Mouse (Mus musculus) MEL (cell line): ENCODE measurements around the gene Apobec3. TPM values are rescaled to one million over a fixed set of nuclear protein-coding genes. Genes with fewer than 3 reads are reported as not detected.

Source experiments
- DNase-seq: peaks from one replicate; pipeline ENCODE4 v3.0.0; 2011; ENCODE audit warnings: low read depth, low spot score
- H3K27ac ChIP-seq: 2 replicates; pipeline ENCODE4 v1.5.1; 2012; ENCODE audit warnings: low read depth, mild to moderate bottlenecking, control low read depth, low read length, moderate library complexity; ENCODE audit not compliant: control insufficient read depth
- H3K27me3 ChIP-seq, 2 experiments: fragments of 150-350 bp in 1 of 2; sonication (generic) in 1 of 2; 2 replicates each; pipeline ENCODE4 v1.6.1; 2012; ENCODE audit warnings: low read length in 2 of 2, mild to moderate bottlenecking in 2 of 2, improper control_type of control experiment in 1 of 2, moderate library complexity in 1 of 2; ENCODE audit not compliant: insufficient read depth in 2 of 2, control insufficient read depth in 1 of 2
- H3K36me3 ChIP-seq, 2 experiments: 2 replicates each; pipeline ENCODE4 v1.6.1; 2012 to 2014; ENCODE audit warnings: low read length in 2 of 2, improper control_type of control experiment in 1 of 2, inconsistent platforms in 1 of 2, mild to moderate bottlenecking in 1 of 2; ENCODE audit not compliant: insufficient read depth in 2 of 2, control insufficient read depth in 1 of 2
- H3K4me1 ChIP-seq, 2 experiments: fragments of 150-350 bp in 1 of 2; sonication (generic) in 1 of 2; 2 replicates each; pipeline ENCODE4 v1.6.1; 2012; ENCODE audit warnings: low read length in 2 of 2, improper control_type of control experiment in 1 of 2, mild to moderate bottlenecking in 1 of 2; ENCODE audit not compliant: insufficient read depth in 2 of 2, control insufficient read depth in 1 of 2
- H3K4me3 ChIP-seq, 2 experiments: fragments of 150-350 bp in 1 of 2; sonication (generic) in 1 of 2; 2 replicates each; pipeline ENCODE4 v1.5.1; 2012; ENCODE audit warnings: low read depth in 2 of 2, low read length in 2 of 2, mild to moderate bottlenecking in 2 of 2, moderate library complexity in 2 of 2, control low read depth in 1 of 2, improper control_type of control experiment in 1 of 2; ENCODE audit not compliant: control insufficient read depth in 1 of 2, insufficient read depth in 1 of 2
- H3K79me2 ChIP-seq: 2 replicates; pipeline ENCODE4 v1.6.1; 2012; ENCODE audit warnings: mild to moderate bottlenecking, low read length, moderate library complexity; ENCODE audit not compliant: control insufficient read depth, poor library complexity, insufficient read depth
- H3K9ac ChIP-seq: 2 replicates; pipeline ENCODE4 v1.6.1; 2012; ENCODE audit warnings: low read depth, mild to moderate bottlenecking, control low read depth, low read length, moderate library complexity; ENCODE audit not compliant: control insufficient read depth, poor library complexity, severe bottlenecking
- H3K9me3 ChIP-seq: fragments of 150-350 bp; sonication (generic); replicated peaks from 2 replicates; pipeline ENCODE4 v1.6.1; 2012; ENCODE audit warnings: mild to moderate bottlenecking, low read length, improper control_type of control experiment, moderate library complexity; ENCODE audit not compliant: insufficient read depth
- CHD1 ChIP-seq: IDR thresholded peaks from 2 replicates; pipeline ENCODE4 v1.6.1; 2012; ENCODE audit warnings: low read depth, mild to moderate bottlenecking, inconsistent platforms, low read length, improper control_type of control experiment
- CHD2 ChIP-seq: IDR thresholded peaks from 2 replicates; pipeline ENCODE4 v1.6.1; 2011; ENCODE audit warnings: low read length, improper control_type of control experiment
- CTCF ChIP-seq, 3 experiments: IDR thresholded peaks in 2 of 3; conservative IDR thresholded peaks in 1 of 3; 2 replicates each; pipeline ENCODE4 v1.5.1; 2011 to 2012; ENCODE audit warnings: low read length in 3 of 3, low read depth in 2 of 3, mild to moderate bottlenecking in 2 of 3, improper control_type of control experiment in 1 of 3, inconsistent platforms in 1 of 3, mixed read lengths in 1 of 3, moderate library complexity in 1 of 3; ENCODE audit not compliant: control insufficient read depth in 1 of 3, insufficient read depth in 1 of 3, poor library complexity in 1 of 3, severe bottlenecking in 1 of 3
- E2F4 ChIP-seq: IDR thresholded peaks from 2 replicates; pipeline ENCODE4 v1.6.1; 2011; ENCODE audit warnings: low read depth, low read length, improper control_type of control experiment, borderline replicate concordance
- ETS1 ChIP-seq: IDR thresholded peaks from 2 replicates; pipeline ENCODE4 v1.6.1; 2012; ENCODE audit warnings: low read depth, mild to moderate bottlenecking, inconsistent platforms, low read length, improper control_type of control experiment, moderate library complexity
- GABPA ChIP-seq: IDR thresholded peaks from 2 replicates; pipeline ENCODE4 v1.6.1; 2012; ENCODE audit warnings: low read depth, mild to moderate bottlenecking, inconsistent platforms, low read length, improper control_type of control experiment, moderate library complexity
- KAT2A ChIP-seq: conservative IDR thresholded peaks from 2 replicates; pipeline ENCODE4 v1.6.1; 2012; ENCODE audit warnings: low read depth, low read length, improper control_type of control experiment, inconsistent platforms
- MAFK ChIP-seq: IDR thresholded peaks from 2 replicates; pipeline ENCODE4 v1.6.1; 2011; ENCODE audit warnings: low read depth, mild to moderate bottlenecking, low read length, improper control_type of control experiment, borderline replicate concordance
- MAX ChIP-seq: IDR thresholded peaks from 2 replicates; pipeline ENCODE4 v1.6.1; 2011; ENCODE audit warnings: low read length, improper control_type of control experiment
- MAZ ChIP-seq: IDR thresholded peaks from 2 replicates; pipeline ENCODE4 v1.6.1; 2012; ENCODE audit warnings: low read depth, mild to moderate bottlenecking, inconsistent platforms, low read length, improper control_type of control experiment
- MEF2A ChIP-seq: IDR thresholded peaks from 2 replicates; pipeline ENCODE4 v1.6.1; 2014; ENCODE audit warnings: low read depth, mild to moderate bottlenecking, inconsistent platforms, low read length, improper control_type of control experiment; ENCODE audit not compliant: poor library complexity, insufficient replicate concordance, severe bottlenecking; ENCODE audit errors: extremely low read depth
- NELFE ChIP-seq: IDR thresholded peaks from 2 replicates; pipeline ENCODE4 v1.6.1; 2011; ENCODE audit warnings: low read depth, low read length, improper control_type of control experiment
- NRF1 ChIP-seq: IDR thresholded peaks from 2 replicates; pipeline ENCODE4 v1.6.1; 2014; ENCODE audit warnings: low read depth, mild to moderate bottlenecking, inconsistent platforms, low read length, improper control_type of control experiment, moderate library complexity; ENCODE audit not compliant: poor library complexity, insufficient read depth, severe bottlenecking
- POLR2A ChIP-seq, 2 experiments: IDR thresholded peaks; 2 replicates each; pipeline ENCODE4 v1.6.1; 2011 to 2012; ENCODE audit warnings: low read length in 2 of 2, mild to moderate bottlenecking in 2 of 2, control low read depth in 1 of 2, improper control_type of control experiment in 1 of 2, low read depth in 1 of 2, moderate library complexity in 1 of 2; ENCODE audit not compliant: control insufficient read depth in 1 of 2, insufficient read depth in 1 of 2, poor library complexity in 1 of 2
- POLR2AphosphoS2 ChIP-seq: IDR thresholded peaks from 2 replicates; pipeline ENCODE4 v1.6.1; 2011; ENCODE audit warnings: low read length, improper control_type of control experiment
- POLR2AphosphoS5 ChIP-seq: IDR thresholded peaks from 2 replicates; pipeline ENCODE4 v1.6.1; 2012; ENCODE audit warnings: low read depth, borderline replicate concordance, mild to moderate bottlenecking, inconsistent platforms, low read length, moderate library complexity, mixed read lengths
- SMC3 ChIP-seq: IDR thresholded peaks from 2 replicates; pipeline ENCODE4 v1.6.1; 2011; ENCODE audit warnings: low read depth, low read length, improper control_type of control experiment
- TAL1 ChIP-seq: IDR thresholded peaks from 2 replicates; pipeline ENCODE4 v1.6.1; 2012; ENCODE audit warnings: mild to moderate bottlenecking, inconsistent platforms, low read length, moderate library complexity, mixed read lengths
- TCF12 ChIP-seq: IDR thresholded peaks from 2 replicates; pipeline ENCODE4 v1.6.1; 2014; ENCODE audit warnings: low read depth, mild to moderate bottlenecking, inconsistent platforms, low read length, improper control_type of control experiment, moderate library complexity
- ZKSCAN1 ChIP-seq: IDR thresholded peaks from 2 replicates; pipeline ENCODE4 v1.6.1; 2012; ENCODE audit warnings: low read depth, mild to moderate bottlenecking, inconsistent platforms, low read length, improper control_type of control experiment, moderate library complexity
- ZMIZ1 ChIP-seq: IDR thresholded peaks from 2 replicates; pipeline ENCODE4 v1.6.1; 2012; ENCODE audit warnings: low read depth, mild to moderate bottlenecking, inconsistent platforms, low read length, improper control_type of control experiment, moderate library complexity
- polyA plus RNA-seq, 2 experiments: library from polyadenylated mRNA; stranded (reverse) in 1 of 2; unstranded in 1 of 2; fragments of >175 nt in 1 of 2; fragments of >200 nt in 1 of 2; gene quantifications; 2 replicates each; pipeline versions ENCODE4 v1.2.1 to v1.2.4; 2012; ENCODE audit warnings: low replicate concordance in 2 of 2, low read depth in 1 of 2; ENCODE audit not compliant: insufficient read length in 2 of 2, insufficient read depth in 1 of 2, missing spikeins in 1 of 2
- total RNA-seq: library from RNA; depleted of rRNA; stranded (reverse); fragments of 300-350 nt; gene quantifications from 2 replicates; pipeline ENCODE4 v1.2.3, GENCODE M21; 2012

Apobec3 gene
- total and polyA plus RNA-seq, 3 experiments, result 22.2 to 38.6 TPM; not detected in 1

DNA sequence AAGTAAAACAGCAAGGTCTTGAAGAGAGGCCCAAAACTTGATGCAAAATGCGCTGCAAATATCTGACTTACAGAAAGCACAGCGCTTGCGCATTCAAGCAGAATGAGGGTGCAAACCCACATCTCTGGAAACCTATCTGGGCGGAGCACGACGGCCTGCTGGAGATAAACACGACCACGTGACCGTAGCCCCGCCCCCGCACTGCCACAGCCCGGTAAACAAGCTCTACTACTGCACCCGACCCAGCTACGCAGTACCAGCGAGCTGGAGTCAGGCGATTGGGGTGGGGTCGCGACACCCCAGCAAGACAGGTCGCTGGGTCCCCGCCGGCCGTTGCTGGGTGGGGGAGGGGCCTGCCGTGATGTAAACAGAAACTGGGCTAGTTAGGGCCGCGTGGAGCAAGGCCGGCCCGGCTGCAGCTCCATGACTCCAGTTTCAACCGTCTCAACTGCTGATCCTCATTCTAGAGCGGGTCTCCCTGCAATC is 36.2 kb downstream of the Apobec3 start (continued):
- TF ChIP-seq NELFE (peak; percentile 51), KAT2A (no peak), TCF12 (peak; percentile 69), ZMIZ1 (peak; percentile 59), CHD2 (no peak), MAFK (no peak), MEF2A (no peak), ZKSCAN1 (no peak), MAX (peak; percentile 96), POLR2A (IDR thresholded peaks at IDR 0.05; ENCODE audit: control insufficient read depth in 1 of 2, insufficient read depth in 1 of 2, low read depth in 1 of 2, low read length in 2 of 2, poor library complexity in 1 of 2) (peak in 1 of 2 experiments; percentile 70; a peak in 2 of 4 replicates), ETS1 (peak; percentile 21; the same call in 1 of the 2 replicates), GABPA (no peak), POLR2AphosphoS2 (no peak; the same call in 1 of the 2 replicates), E2F4 (no peak), POLR2AphosphoS5 (peak; percentile 24; the same call in 1 of the 2 replicates), MAZ (no peak)
- TF ChIP-seq, all 39 proteins: peak for 18

DNA sequence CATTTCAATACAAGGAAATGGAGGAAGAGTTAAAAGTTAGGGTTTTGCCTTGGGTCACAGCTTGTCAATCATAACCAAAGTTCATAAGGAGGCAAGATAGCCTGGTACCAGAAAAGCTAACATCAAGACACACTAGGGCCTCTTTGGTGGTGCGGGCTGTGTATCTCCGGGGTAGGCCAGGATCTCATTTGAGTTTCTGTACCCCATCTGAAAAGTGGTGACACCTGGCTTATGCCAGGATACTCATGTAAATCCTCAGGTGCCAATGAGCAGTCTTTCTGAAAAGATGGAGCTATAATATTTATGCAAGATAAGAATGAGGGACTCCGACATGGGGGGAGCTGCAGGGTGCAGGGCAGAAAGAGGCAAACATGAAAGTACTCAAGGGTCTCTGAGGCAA is 36.9 kb downstream of the Apobec3 start:
- no peaks in the 10 kb centered on the region; the same call in 1 of the 2 replicates for H3K79me2 ChIP-seq
- peaks cover 11 to 24% of the 10 kb centered on the region in 2 experiments for H3K4me1 ChIP-seq
- peak overlapping the region; percentile 72 for H3K9ac ChIP-seq
- H3K27me3 ChIP-seq, result no peaks in the 10 kb centered on the region
- H3K9me3 ChIP-seq, result no peaks in the 10 kb centered on the region
- peaks cover 0 to 9% of the 10 kb centered on the region in 2 experiments; a peak in 2 of 4 replicates for H3K36me3 ChIP-seq
- H3K4me3 ChIP-seq, result peak overlapping the region; percentile 68 to 72; a peak in 3 of 4 replicates
- no peak for TF ChIP-seq NRF1
- no peak for TF ChIP-seq TAL1
- no peak for TF ChIP-seq ETS1
- no peak for TF ChIP-seq CHD1
- TF ChIP-seq MAX, result no peak
- no peak for TF ChIP-seq SMC3
- TF ChIP-seq CTCF (IDR thresholded peaks at IDR 0.05 in 2 of 3, conservative IDR thresholded peaks at IDR 0.05 in 1 of 3; ENCODE audit: control insufficient read depth in 1 of 3, insufficient read depth in 1 of 3, low read depth in 2 of 3, low read length in 3 of 3, poor library complexity in 1 of 3, severe bottlenecking in 1 of 3), result no peak
- DNase-seq, result no peak
- H3K27ac ChIP-seq, result peak overlapping the region; percentile 84
